Mouse (Mus musculus) heart, adult 2 months (tissue): ENCODE measurements at regions not wholly inside any gene's neighbourhood (a gene's known extent, or its start where the extent isn't known, plus 50 kb on each side); places are given as distances from the start of the nearest gene placed in this dataset.

Experiments
- CTCF ChIP-seq: fragments of 200-600 bp; IDR thresholded peaks from 2 replicates; pipeline ENCODE4 v1.8.1; 2022; ENCODE audit warnings: antibody characterized with exemption, mild to moderate bottlenecking, moderate library complexity
- POLR2A ChIP-seq: fragments of 200-500 bp; IDR thresholded peaks from 2 replicates; pipeline ENCODE4 v1.6.1; 2011; ENCODE audit warnings: mild to moderate bottlenecking, low read depth, low read length, control low read depth; ENCODE audit not compliant: insufficient read depth

DNA sequence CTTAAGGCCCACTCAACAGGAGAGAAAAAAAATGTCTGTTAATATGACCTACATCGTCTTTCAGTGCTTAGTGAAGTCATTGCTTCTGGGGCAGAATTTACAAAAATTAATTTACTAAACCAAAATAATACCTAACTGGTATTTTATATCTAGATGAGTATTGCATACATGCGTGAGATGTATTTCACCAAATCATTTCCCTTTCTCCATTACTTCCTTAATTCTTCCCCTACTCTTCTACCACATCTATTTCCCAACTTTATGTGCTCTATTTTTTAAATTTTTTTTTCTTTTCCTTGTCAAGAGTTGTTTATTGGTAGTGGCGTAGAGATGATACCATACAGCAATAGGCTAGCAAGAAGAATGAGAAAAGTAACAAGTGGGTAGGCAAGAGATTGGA, 536.7 kb downstream of the Flrt2 start:
- no peak for TF ChIP-seq CTCF
- no peak for TF ChIP-seq POLR2A
